Mouse (Mus musculus) layer of hippocampus, postnatal 14 days (tissue): ENCODE data around the gene Ssxb3. TPM values are rescaled to one million over a fixed set of nuclear protein-coding genes. Genes with fewer than 3 reads are reported as not detected.
"Not testable (repeated sequence)": the region's sequence is repeated elsewhere in the genome, so short reads cannot be mapped to it uniquely, and the experiment has no call there.

ENCODE experiments used
- DNase-seq, 2 experiments: peaks; one replicate each; pipeline ENCODE4 v3.0.0; 2021 to 2022; ENCODE audit warnings: low spot score in 2 of 2, mixed read lengths in 1 of 2
- long read RNA-seq, 2 experiments: library from polyadenylated mRNA; stranded (forward); transcript quantifications; one replicate each; pipeline ENCODE4 v2.0.0; 2021
- total RNA-seq, 2 experiments: library from RNA; stranded (reverse); gene quantifications; 2 replicates each; pipeline ENCODE4 v1.2.3; 2021

The Ssxb3 gene
- total RNA-seq, result not detected
- long read RNA-seq, experiment 1, result 0 reads
- long read RNA-seq, experiment 2, result 0 reads

GRCm38 (mm10) chrX:8591716-8592115 is at the start of gene Ssxb3:
TSS of gene Ssxb3 (minus strand) at chrX:8591816.
- DNase-seq, result not testable (repeated sequence)

- not testable (repeated sequence) for DNase-seq
Measured at GRCm38 (mm10) chrX:8548155-8548554, 43.5 kb downstream of the Ssxb3 start, which contains the start of gene Ssxb6. TSS of gene Ssxb6 (minus strand) at chrX:8548255.

Other genes with a start within 250 kb of the Ssxb3 start
- gene Ssxb9, start 224.8 kb downstream of the Ssxb3 start, total RNA-seq, result not detected
- gene Ssxb1, start 178.5 kb downstream of the Ssxb3 start, total RNA-seq, result not detected
- gene Ssxb2, start 130.1 kb downstream of the Ssxb3 start, total RNA-seq, result not detected
- gene Gm14459, start 66.9 kb downstream of the Ssxb3 start, total RNA-seq, result not detected
- gene Ssxb6, start 43.6 kb downstream of the Ssxb3 start, total RNA-seq, result not detected
- not detected for gene Ssxb8, start 99.0 kb upstream of the Ssxb3 start, total RNA-seq
- not detected for gene Ssx9, start 156.6 kb upstream of the Ssxb3 start, total RNA-seq
- gene Ssxb5, start 211.9 kb upstream of the Ssxb3 start, total RNA-seq, result not detected